In genomic region chr3:55111935-55112709, GRCm38 (mm10) we compare ENCODE assay signal across 8 mouse cellular contexts. TPM values are rescaled to one million over a fixed set of nuclear protein-coding genes. Genes with fewer than 3 reads are reported as not detected.
DNase-seq lines count a peak whose midpoint lies in the region; ATAC-seq and TF ChIP-seq lines count a peak whose summit lies in the region.

Spg20 (plus strand) TSS chr3:55112108.

- peak; percentile 45; the same call in 1 of the 2 replicates for TF ChIP-seq CTCF in bone marrow macrophage, adult 2 months (IDR thresholded peaks at IDR 0.05; ENCODE audit: low read depth, low read length)
- TF ChIP-seq CTCF in embryonic fibroblast, embryonic 13.5 days (IDR thresholded peaks at IDR 0.05; ENCODE audit: borderline replicate concordance, insufficient read depth, low read length) = peak; percentile 75

- 1% methylated on average over 58 of the region's 58 CpGs for WGBS in heart, embryonic 10.5 days
- under 1% methylated on average over 58 of the region's 58 CpGs for WGBS in kidney, embryonic 15.5 days

- DNase-seq in A20 (ENCODE audit: low read depth, low spot score) = peak; percentile 91
- DNase-seq in heart, embryonic 10.5 days (ENCODE audit: low spot score) = peak; percentile 94
- DNase-seq in liver = peak; percentile 92
- peak; percentile 91 to 98 for DNase-seq in spleen, postnatal 4 days (ENCODE audit: low spot score in 2 of 2)

- ATAC-seq in kidney, embryonic 15.5 days (replicated peaks; ENCODE audit: low FRiP score) = peak; percentile 97
- ATAC-seq in monocyte, adult 5-6 weeks (replicated peaks; ENCODE audit: insufficient number of reproducible peaks, low FRiP score, low TSS enrichment, poor library complexity, severe bottlenecking) = peak; percentile 80

- H3K4me1 ChIP-seq in bone marrow macrophage, adult 2 months (ENCODE audit: control insufficient read depth, insufficient read depth, low read length) = peaks cover 14% of the 10 kb centered on the region
- H3K4me1 ChIP-seq in embryonic fibroblast, embryonic 13.5 days (ENCODE audit: control insufficient read depth, insufficient read depth, low read length) = peaks cover 7% of the 10 kb centered on the region
- H3K4me1 ChIP-seq in heart, embryonic 10.5 days = peaks cover 31% of the 10 kb centered on the region
- H3K4me1 ChIP-seq in kidney, embryonic 15.5 days = peaks cover 17% of the 10 kb centered on the region

- peak within 1 kb of the TSS; percentile 71 for H3K27ac ChIP-seq in bone marrow macrophage, adult 2 months (ENCODE audit: insufficient read depth, low read depth, low read length)
- peak within 1 kb of the TSS; percentile 90 for H3K27ac ChIP-seq in embryonic fibroblast, embryonic 13.5 days (ENCODE audit: insufficient read depth, low read length)
- H3K27ac ChIP-seq in heart, embryonic 10.5 days = peak within 1 kb of the TSS; percentile 97
- peak within 1 kb of the TSS; percentile 90 for H3K27ac ChIP-seq in kidney, embryonic 15.5 days

- H3K27me3 ChIP-seq in heart, embryonic 10.5 days (ENCODE audit: insufficient read depth, poor library complexity, severe bottlenecking) = no peaks in the 10 kb centered on the region
- H3K27me3 ChIP-seq in kidney, embryonic 15.5 days = no peaks in the 10 kb centered on the region

- TF ChIP-seq POLR2A in bone marrow macrophage, adult 2 months (IDR thresholded peaks at IDR 0.05; ENCODE audit: borderline replicate concordance, low read depth, low read length) = no peak
- peak; percentile 98 for TF ChIP-seq POLR2A in embryonic fibroblast, embryonic 13.5 days (IDR thresholded peaks at IDR 0.05; ENCODE audit: low read depth, low read length)

- peak within 1 kb of the TSS; percentile 93 for H3K4me3 ChIP-seq in bone marrow macrophage, adult 2 months (ENCODE audit: insufficient read depth, low read length)
- peak within 1 kb of the TSS; percentile 62 for H3K4me3 ChIP-seq in embryonic fibroblast, embryonic 13.5 days (ENCODE audit: insufficient read depth, low read length)
- peak within 1 kb of the TSS; percentile 88 for H3K4me3 ChIP-seq in heart, embryonic 10.5 days
- peak within 1 kb of the TSS; percentile 66 for H3K4me3 ChIP-seq in kidney, embryonic 15.5 days (replicated peaks)

- H3K4me2 ChIP-seq in kidney, embryonic 15.5 days = peak within 1 kb of the TSS; percentile 72

- H3K9me3 ChIP-seq in heart, embryonic 10.5 days = no peaks in the 10 kb centered on the region
- H3K9me3 ChIP-seq in kidney, embryonic 15.5 days (replicated peaks) = no peaks in the 10 kb centered on the region

- peak within 1 kb of the TSS; percentile 79 for H3K9ac ChIP-seq in kidney, embryonic 15.5 days

- H3K36me3 ChIP-seq in heart, embryonic 10.5 days = peaks cover 5% of the 10 kb centered on the region
- peaks cover 8% of the 10 kb centered on the region for H3K36me3 ChIP-seq in kidney, embryonic 15.5 days

RNA-seq across cellular contexts. Expression of gene Spg20, which starts in this region (rescaled TPM):
- polyA plus RNA-seq in bone marrow macrophage, adult 2 months (2012; ENCODE audit: insufficient read depth, insufficient read length, missing spikeins) = 24.1 and 28.9 TPM in 2 replicates
- polyA plus RNA-seq in embryonic fibroblast, embryonic 13.5 days (2011; ENCODE audit: insufficient read length, low read depth, missing spikeins) = 63.0 and 70.3 TPM in 2 replicates
- 54.8 and 54.9 TPM in 2 replicates for polyA plus RNA-seq in heart, embryonic 10.5 days (2016; fragmentation: Nextera tagmentation; extraction: Ambion mirVana)
- 47.8 and 48.4 TPM in 2 replicates for polyA plus RNA-seq in kidney, embryonic 15.5 days (2015; fragmentation: Nextera tagmentation; extraction: Ambion mirVana)
- total RNA-seq in monocyte, adult 5-6 weeks (2017) = 11.2 to 19.3 TPM (median 12.6 TPM) in 3 replicates

Comparison
In these comparisons a context has a peak if more than half of its experiments do, and no peak if none do; other contexts are left out.
1. Peak in every context shown above with its lines: DNase-seq, ATAC-seq, H3K4me3 ChIP-seq and H3K27ac ChIP-seq.